Mouse (Mus musculus): ENCODE results near the gene Runx2.

Runx2 gene

DNA sequence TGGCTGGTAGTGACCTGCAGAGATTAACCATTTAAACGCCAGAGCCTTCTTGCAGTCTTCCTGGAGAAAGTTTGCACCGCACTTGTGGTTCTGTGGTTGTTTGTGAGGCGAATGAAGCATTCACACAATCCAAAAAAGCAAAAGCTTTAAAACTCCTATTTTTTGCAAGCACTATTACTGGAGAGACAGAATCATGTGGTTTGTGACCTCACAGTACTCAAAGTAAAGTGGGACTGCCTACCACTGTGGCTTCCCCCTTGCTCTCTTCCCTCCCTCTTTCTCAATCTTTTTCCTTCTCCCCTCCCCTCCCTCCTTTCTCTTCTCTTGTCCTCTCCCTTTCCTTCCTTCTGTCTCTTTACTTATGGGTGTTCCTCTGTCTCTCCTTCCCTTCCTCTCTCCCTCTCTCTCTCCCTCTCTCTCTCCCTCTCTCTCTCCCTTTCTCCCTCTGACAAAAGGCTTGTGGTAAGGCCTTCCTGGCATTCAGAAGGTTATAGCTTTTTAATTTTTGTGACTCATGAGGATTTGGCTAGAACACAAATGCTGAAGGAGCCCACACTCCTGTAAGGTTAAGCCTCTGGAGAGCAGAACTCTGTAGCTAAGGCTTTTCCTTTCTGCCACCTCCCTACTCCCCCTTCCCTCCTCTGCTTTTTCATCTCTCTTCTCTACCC is at the start of gene Runx2:
TSS of gene Runx2 (minus strand) at position 290 of the 668 bp plus-strand sequence.
- DNase-seq (ENCODE audit: extremely low spot score, low spot score) = no peak

DNA sequence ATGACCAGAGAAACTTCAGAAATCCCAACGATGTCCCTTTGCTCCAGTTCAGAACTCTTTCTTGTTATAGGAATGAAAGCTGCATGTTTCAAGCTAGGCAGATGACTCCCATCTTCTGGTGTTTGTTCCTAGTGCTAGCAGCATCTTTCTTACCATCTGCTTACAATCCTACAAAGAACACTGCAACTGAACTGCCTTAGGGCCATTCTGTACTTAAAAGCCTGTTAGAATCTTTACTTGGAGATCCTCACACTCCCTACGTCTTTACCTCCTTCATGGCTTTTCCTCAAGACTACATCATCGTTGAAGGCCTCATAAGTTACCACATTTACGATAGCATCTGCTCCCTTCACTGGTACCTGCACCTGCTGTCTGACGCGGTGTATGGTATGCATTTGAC is 48.6 kb upstream of the Runx2 start:
- DNase-seq (ENCODE audit: extremely low spot score, low spot score) = no peak

DNA sequence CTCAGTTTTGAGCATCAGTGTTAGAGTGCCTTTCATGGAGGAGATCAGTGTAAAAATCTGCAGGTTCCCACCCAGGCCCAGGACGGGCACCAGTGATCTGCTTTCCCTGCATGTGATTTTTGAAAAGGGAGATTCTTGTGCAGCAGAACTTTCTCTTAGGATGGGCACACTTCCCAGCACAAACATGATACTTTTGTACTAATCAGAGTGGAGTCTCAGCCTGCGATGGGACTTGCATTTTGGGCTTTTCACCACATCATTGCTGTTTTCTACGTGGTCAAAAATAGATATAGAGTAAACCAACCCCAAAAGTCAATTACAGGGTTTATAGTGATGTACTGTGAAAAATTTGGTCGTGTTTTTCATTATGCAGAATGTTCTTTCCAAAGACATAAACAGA is 27.6 kb upstream of the Runx2 start:
- no peak for DNase-seq (ENCODE audit: extremely low spot score, low spot score)

DNA sequence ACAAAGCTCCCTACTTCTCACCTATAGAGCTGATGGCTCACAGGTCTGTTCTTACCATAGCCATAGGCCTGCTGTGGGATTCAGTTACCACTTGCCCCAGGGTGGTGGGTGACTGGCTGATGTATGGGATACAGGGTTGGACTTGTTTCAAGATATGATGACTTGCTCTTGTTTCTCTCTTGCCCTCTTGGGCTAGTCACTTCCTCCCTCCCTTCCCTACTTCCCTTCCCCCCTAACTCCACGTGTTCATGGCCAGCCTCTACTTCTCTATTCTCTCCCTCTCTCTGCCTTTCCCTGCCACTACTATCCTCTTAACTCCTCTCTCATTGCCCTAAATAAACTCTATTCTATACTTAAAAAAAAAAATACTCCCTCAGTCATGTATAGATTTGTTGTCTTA is 16.6 kb upstream of the Runx2 start:
- no peak for DNase-seq (ENCODE audit: extremely low spot score, low spot score)

DNA sequence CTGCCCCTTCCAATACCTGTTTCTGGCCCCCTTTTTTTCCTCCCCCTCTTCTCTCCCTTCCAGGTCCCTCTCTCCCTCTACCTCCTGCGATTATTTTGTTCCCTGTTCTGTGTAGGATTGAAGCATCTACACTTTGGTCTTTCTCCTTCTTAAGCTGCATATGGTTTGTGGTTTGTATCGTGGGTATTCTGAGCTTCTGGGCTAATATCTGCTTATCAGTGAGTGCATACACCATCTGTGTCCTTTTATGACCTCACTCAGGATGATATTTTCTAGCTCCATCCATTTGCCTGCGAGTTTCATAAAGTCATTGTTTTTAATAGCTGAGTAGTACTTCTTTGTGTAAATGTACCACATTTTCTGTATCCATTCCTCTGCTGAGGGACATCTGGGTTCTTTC is 15.0 kb upstream of the Runx2 start:
- no peak for DNase-seq (ENCODE audit: extremely low spot score, low spot score)

DNA sequence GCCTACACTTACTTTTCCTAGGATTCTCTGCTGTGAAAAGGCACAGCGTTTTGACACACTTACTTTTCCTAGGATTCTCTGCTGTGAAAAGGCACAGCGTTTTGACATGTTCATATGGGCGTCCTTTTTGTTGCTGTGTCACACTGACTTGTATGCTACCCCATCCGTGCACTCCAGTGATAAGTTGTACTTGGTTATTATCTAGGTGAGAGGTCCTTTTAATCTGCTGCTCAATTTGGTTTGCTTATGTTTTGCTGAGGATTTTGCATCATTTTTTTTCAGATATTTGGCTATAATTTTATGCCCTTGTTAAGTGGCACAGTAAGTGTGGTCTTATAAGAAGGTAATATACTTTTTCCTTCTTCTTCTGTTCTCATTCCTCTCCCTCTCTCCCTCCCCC is 13.4 kb upstream of the Runx2 start:
- DNase-seq (ENCODE audit: extremely low spot score, low spot score) = no peak

DNA sequence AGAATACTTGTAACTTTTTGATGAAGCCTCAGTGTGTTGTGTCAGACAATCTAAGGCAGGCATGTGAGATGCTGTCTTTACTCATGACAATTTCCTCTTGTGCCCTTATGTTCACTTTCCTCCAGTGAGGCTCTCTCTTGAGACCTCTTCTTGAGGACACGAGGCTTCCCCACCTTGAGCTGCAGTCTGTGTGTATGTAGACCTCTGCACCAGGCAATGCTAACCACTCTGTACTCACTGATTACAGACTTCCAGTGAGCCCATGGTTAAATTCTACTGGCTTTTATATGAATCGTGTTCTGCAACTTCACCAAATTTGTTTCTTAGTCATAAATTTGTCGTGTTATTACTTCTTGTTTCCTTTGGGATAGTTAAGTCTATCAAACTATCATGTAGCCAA is 12.5 kb upstream of the Runx2 start:
- DNase-seq (ENCODE audit: extremely low spot score, low spot score) = no peak

DNA sequence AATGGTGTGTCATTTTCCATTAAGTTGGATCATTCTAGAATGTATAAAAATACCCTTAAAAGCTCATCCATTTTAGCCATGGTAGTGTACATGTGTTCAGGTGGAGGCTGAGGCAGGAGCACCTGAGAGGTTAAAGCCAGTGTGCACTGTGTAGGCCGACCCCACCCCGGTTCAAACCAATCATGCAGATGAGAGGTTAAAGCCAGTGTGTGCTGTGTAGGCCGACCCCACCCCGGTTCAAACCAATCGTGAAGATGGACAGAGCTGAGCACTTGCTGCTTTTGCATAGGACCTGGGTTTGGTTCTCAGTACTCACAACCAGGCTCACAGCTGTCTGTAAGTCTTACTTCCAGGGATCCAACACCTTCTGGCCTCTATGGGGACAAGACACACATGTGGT is 7.3 kb upstream of the Runx2 start:
- DNase-seq (ENCODE audit: extremely low spot score, low spot score) = no peak

DNA sequence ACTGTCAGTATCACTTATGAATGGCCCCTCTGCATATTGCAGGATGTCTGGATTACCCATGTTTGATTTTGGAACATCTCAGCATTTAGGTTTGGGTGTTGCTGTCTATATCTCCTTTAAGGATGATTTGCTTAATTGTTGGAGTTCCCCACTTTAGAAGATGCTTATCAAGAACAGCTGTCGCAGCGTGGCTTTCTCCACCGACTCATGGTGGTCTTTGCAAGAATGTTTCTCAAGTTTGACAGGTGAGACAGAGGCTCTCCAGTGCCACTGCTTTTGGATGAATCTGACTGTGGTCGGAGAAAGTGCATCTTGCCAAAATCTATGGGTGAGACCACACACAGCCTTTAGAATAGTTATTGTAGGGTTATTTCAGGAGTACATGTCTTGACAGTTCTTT is 5.2 kb upstream of the Runx2 start:
- no peak for DNase-seq (ENCODE audit: extremely low spot score, low spot score)

DNA sequence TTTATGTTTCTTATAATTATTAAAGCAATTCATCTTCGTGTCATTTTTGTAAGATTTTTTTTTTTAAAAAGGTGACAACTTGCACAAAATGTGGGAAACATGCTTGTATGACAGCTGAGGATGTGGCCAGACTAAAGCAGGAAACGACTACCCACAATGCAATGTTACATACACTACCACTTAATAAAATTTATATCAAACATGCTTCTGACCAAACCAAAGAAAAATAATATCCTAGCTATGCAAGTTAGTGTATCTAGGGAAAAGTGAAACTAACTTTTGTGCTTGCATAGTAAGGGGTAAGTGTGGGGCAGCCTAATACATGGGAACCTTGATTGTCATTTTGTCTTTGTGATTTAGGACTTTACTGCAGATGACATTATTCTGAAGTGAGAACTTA is 4.2 kb upstream of the Runx2 start:
- DNase-seq (ENCODE audit: extremely low spot score, low spot score) = no peak

DNA sequence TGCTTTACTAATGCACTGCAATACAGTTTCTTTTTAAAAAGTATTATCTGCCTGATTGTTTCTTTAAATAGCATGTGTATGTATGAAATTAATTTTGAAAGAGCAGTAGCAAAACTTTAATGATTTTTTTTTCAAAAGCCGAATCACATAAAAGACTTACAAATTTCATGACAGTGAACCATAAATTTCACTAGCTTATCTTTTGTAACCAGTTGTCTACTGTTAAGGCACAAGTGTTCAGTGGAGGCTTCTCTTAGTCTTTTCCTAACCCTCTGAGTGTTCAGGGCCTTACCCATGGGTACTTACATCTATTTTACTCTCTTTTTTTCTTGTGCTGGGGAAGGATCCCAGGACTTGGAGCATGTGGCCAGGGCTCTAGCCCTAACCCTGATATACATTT is 7.6 kb downstream of the Runx2 start:
- DNase-seq (ENCODE audit: extremely low spot score, low spot score) = no peak

DNA sequence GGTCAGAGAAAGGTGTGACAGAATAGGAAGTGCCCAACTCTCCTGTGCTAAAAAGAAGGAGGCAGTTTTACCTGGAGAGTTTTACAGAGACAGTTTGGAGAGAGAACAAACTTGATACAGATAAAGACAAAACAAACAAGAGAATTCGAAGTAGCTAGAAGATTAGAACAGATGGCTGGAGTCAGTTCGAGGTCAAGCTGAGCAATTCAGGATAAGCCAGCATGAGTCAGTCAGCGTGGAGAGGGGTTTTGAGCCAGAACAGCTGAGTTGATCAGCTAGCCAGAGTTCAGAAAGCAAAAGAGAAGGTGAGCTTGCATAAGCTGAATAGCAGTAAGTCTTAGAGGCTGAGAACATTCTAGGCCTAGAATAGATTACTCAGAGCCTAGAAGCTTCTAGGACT is 17.3 kb downstream of the Runx2 start:
- no peak for DNase-seq (ENCODE audit: extremely low spot score, low spot score)

DNA sequence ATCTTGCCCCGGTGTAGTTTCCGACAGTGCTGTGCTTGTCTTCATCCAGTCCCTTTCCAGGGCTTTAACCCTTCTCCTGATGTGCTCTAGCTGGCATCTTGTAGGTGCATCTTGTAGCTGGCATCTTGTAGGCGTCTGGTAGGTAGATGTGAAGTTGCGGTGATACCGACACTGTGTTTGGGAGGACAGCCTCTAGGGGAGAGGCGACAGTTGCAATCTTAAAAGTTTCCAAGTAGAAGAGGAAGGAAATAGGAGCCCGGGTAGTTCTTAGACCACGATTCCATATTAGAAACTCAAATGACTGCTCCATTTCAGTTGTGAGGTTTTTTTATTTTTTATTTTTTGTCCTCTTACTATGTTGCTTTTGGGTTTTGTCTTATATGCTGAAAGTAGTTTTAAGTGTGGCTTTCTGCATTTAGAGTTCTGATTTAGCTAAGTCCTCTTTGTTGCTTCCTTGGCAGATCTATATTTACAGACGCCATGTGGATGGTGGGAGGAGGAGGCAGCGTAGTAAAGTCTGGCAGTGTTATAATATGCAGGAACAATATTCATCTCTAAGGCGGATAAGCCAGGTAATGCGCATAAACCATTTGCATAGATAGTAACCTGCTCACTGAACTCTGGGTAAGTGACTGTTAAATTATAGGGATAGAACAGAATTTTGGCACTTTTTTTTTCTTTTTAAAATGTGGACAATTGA is 22.2 kb downstream of the Runx2 start:
- no peak for DNase-seq (ENCODE audit: extremely low spot score, low spot score)

DNA sequence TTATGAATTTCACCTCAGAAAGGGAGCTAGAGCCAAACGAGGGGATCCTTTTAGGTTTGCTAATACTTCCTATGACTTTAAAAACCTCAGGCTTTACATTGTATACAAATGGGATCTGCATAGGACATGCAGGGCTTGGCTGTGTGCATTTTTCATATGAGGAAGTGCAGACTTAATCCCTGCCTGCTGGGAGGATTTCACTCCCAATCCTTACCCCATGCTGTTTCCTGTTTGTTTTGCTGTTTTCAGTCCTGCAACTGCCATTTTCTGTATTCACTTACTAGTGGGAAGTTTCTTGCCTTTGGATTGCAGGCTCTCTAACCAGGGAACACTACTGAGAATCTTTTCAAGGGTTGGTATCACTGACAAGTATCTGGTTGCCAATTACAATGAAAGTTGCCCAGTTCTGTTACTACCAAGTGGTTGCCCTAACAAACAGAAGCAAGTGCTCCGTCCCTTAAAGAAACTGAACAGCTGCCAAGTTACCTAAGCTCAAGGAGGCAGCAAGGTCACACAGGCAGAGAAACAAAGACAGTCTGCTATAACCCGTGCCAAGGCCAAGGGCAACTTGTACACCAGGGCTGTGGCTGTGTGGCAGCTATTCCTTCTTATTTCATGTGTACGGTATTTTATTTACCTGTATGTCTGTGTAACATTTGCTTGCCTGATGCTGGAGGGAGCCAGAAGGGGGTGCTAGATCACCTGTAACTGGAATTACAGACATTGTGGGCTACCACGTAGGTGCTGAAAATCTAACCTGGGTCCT is 25.4 kb downstream of the Runx2 start:
- DNase-seq (ENCODE audit: extremely low spot score, low spot score) = no peak

DNA sequence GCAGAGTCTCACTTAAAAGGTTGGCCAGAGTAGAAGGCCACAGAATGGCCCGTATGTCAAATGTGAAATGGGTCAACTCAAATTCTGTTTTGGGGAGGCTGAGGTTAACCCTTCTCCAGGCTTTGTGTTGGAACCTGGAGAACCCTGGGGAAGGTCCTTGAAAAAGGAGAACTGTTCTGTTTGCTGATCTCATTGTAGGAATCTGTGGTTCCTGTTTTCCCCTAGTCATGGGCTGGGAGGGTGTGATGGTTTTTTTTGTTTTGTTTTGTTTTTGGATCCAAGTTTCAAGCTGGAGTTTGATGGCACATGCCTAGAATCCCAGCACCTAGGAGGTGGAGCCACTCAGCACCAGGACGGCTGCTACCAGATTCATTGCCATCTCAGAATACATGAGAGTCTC is 31.5 kb downstream of the Runx2 start:
- no peak for DNase-seq (ENCODE audit: extremely low spot score, low spot score)

DNA sequence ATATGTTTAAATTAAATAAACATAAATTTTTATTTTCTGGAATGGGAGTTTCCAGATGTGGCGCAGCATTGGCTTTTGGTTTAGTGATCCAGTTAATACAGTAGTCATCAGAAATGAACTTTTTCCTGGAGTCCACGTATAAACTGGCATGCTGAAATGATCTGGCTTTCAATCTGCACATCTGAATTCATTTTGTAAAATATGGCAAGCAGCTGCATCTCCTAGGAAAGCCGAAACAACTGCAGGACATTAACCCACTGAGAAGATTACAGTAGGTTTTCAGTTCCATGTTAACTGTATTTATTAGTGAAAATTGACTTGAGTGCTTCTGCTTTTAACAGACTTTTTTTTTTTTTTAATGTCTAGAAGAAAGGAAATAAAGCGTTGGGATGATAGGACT is 32.2 kb downstream of the Runx2 start:
- no peak for DNase-seq (ENCODE audit: extremely low spot score, low spot score)

DNA sequence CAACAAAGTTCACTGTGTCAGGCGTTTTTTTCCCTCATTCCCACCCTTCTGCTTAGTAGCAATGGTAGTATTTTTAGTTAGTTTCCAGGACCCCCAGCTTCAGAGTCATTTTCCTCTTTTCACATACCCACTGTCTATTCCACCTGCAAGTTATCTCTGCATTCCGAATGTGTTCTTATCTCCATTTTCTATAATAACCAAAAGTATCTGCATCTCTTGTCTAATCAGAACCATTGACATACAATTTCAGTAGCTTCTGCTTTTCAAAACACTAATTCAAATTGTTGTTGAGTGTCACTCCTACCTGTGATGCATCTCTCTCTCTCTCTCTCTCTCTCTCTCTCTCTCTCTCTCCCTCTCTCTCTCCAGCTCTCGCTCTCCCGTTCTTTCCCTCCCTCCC is 34.2 kb downstream of the Runx2 start:
- DNase-seq (ENCODE audit: extremely low spot score, low spot score) = no peak

DNA sequence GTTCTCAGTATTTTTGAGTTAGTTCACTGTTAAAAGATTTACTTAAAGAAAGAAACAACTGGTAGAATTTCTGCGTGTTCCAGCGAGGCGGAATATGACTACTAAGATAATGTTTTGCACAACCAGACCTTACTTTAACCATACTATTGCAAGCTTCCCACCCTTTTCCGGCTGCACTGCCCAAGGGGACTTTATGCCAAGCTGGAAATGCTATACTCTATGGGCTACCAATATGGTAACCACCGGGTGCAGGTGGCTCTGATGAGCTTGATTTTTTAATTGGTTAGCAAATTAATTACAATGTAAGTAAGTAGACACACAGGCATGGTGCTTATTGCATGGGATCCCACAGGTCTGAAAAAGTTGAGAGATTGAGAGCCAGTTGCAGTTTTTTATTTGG is 36.5 kb downstream of the Runx2 start:
- no peak for DNase-seq (ENCODE audit: extremely low spot score, low spot score)

DNA sequence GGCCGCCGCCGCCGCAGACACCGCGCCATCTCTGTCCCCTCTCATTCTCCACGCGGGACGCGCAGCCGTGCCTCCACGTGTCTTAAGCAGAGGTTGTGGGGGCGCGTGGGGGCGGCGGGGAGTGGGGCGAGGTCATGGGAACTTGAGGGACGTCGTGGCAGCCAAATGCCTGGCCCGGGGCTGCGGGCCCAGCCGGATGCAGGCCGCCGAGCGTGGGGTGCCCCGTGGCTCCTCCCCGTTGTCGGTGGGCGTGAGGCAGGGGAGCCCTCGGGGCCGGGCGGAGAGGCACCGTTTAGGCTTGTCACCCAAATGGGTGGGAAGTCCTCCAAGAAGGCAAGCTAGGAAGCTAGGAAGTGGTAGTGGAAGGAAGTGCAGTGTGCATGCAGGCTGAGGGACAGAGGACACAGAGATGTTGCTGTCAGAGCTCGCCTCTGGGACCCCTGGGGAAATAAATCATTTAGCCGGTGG is 37.2 kb downstream of the Runx2 start:
- DNase-seq (ENCODE audit: extremely low spot score, low spot score) = peak; percentile 77

DNA sequence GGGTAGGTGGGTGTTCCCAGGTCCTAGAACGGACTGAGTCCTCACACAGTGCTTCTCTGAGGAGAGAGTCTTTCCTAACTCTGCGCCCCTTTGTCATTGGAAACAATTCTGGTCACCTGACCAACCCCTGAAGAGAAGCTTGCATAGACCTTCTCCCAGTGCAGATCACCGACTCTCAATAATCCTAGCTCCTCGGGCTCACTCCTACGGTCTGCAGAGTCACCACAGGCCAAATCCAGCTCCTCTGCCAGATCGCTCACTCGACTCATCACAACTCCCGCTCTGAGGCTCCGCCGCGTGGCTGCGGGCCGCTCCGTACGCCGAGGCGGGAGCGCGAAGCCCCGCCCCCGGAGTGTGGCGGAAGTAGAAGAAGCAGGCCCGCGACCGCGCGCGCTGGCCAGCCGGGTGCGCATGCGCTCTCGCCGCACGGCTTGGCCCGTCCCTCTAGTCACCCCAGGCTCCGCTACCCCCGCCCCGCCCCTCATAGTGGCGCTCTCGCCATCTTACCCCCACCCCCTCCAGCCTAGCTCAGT is 37.8 kb downstream of the Runx2 start, which contains the start of gene Supt3:
TSS of gene Supt3 (plus strand) at position 415 of the 533 bp plus-strand sequence.
- peak; percentile 95 for DNase-seq (ENCODE audit: extremely low spot score, low spot score)

DNA sequence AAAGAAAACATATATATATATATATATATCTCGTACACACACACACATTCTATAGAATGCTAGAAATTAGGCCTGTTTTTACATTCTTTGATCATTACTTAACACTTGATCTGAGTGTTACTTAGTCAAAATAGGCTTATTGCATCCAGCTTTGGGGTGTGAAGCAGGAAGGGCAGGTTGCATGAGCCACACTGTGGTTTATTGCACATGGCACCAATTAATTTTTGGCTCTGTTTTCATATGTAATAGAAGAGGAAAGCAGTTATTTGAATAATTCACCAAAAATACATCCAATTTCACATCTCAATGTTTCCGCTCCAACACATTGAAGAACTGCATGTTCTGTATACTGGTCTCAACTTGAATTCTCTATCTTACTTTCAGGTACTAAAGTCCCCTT is 42.0 kb downstream of the Runx2 start:
- no peak for DNase-seq (ENCODE audit: extremely low spot score, low spot score)

DNA sequence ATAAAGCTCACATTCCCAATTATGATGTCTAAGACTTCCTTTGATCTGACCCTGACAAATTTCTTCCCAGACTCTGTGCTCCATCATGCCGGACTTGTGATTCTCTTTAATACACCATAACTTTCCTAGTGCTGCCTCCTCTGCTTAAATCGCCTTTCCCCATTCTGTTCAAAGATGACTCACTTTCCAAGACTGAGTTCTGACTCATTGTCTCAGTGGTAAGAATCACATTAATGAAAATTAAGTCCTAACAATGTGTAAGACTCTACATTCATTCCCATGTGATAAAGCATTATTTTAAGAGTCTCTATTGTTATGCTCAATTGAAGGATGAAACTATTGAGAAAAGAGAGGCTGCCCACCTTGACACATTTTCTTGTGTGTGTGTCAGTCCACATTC is 43.7 kb downstream of the Runx2 start:
- DNase-seq (ENCODE audit: extremely low spot score, low spot score) = no peak

Measured in neural tube, embryonic 10.5 days (tissue).